Comparison of ENCODE assay signal across 9 mouse cellular contexts in the genomic region with DNA sequence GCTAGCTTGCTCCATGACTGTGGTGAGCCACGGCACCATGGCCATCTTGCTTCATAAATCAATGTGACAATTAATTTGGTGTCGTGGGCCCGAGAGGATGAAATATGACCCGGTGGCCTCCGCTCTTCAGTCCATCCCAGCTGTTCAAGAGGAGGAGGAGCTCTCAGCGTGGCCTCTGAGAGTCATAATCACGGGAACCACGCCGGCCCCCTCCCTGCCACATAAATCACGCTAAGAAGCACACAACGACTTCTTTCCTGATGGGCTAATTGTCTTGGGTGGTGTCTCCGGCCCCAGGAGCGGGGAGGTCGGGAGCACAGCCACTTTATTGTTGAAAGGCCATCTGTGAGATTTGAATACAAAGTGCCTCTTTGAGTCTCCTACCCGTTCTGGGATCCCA.
DNase-seq lines count a peak whose midpoint lies in the region; ATAC-seq lines count a peak whose summit lies in the region.
"Had no signal": no experiment of that assay in that cellular context is flagged by ENCODE, and none has a peak within 500 bp of the region (broad histone marks: within the 10 kb centered on the region; RNA-seq: fewer than 3 reads in every experiment).

No protein-coding gene starts in this region.

- no peak overlapping the region for H3K4me2 ChIP-seq in neural tube, embryonic 14.5 days (ENCODE audit: low read depth, low read length)

- H3K4me3 ChIP-seq in neural tube, embryonic 14.5 days (ENCODE audit: low read depth, low read length), result no peak overlapping the region
- H3K4me3 ChIP-seq: stomach, embryonic 15.5 days had no signal

- peak; percentile 19; the same call in 1 of the 2 replicates for ATAC-seq in neural tube, embryonic 14.5 days (ENCODE audit: low read depth)

- no peaks in the 10 kb centered on the region for H3K9me3 ChIP-seq in neural tube, embryonic 14.5 days (ENCODE audit: control insufficient read depth, low read length)
- H3K9me3 ChIP-seq: stomach, embryonic 15.5 days had no signal

- 4% methylated on average over 15 of the region's 15 CpGs for WGBS in neural tube, embryonic 14.5 days

- H3K4me1 ChIP-seq in neural tube, embryonic 14.5 days (ENCODE audit: control insufficient read depth, insufficient read depth, low read length), result peaks cover 20% of the 10 kb centered on the region

- no peaks in the 10 kb centered on the region for H3K27me3 ChIP-seq in neural tube, embryonic 14.5 days (ENCODE audit: control insufficient read depth, insufficient read depth, low read length)
- H3K27me3 ChIP-seq: stomach, embryonic 15.5 days had no signal

- peak; percentile 55 for DNase-seq in adrenal gland, adult 2 months
- no peak for DNase-seq in adrenal gland, adult 18-20 months (ENCODE audit: low spot score in 2 of 2)
- DNase-seq in left cerebral cortex, adult 9 months (ENCODE audit: low spot score in 2 of 2), result peak; percentile 35 to 50
- DNase-seq in left cerebral cortex, postnatal 4 days, result no peak
- DNase-seq in kidney, postnatal 10 days, result peak; percentile 89
- DNase-seq in frontal cortex, postnatal 36 days (ENCODE audit: low spot score in 2 of 2), result no peak
- no peak for DNase-seq in natural killer cell, adult 2 months (ENCODE audit: low spot score in 2 of 2)

- intact Hi-C loops in left cerebral cortex, postnatal 4 days (cut with DNase I), result no loop called here

- no peaks in the 10 kb centered on the region for H3K36me3 ChIP-seq in neural tube, embryonic 14.5 days (ENCODE audit: control insufficient read depth, insufficient read depth, low read length)
- H3K36me3 ChIP-seq: stomach, embryonic 15.5 days had no signal

- no peak overlapping the region for H3K9ac ChIP-seq in neural tube, embryonic 14.5 days (replicated peaks; ENCODE audit: low read depth, low read length)
- H3K9ac ChIP-seq: stomach, embryonic 15.5 days had no signal

- no peak overlapping the region for H3K27ac ChIP-seq in neural tube, embryonic 14.5 days (ENCODE audit: low read depth, low read length)

Comparison
In these comparisons a context has a peak if more than half of its experiments do, and no peak if none do; other contexts are left out.
1. DNase-seq: peak in adrenal gland, adult 2 months (single experiment), left cerebral cortex, adult 9 months (2 of 2) and kidney, postnatal 10 days (single experiment); none in adrenal gland, adult 18-20 months (0 of 2), left cerebral cortex, postnatal 4 days (single experiment), frontal cortex, postnatal 36 days (0 of 2) and natural killer cell, adult 2 months (0 of 2).